Mouse (Mus musculus): ENCODE data around the gene Crim1.

Gene Crim1

GRCm38 (mm10) chr17:78211881-78212280 lies 11.8 kb downstream of the Crim1 start:
- in situ Hi-C loops (cut with MboI) = no loop called here

GRCm38 (mm10) chr17:78213128-78213527 lies 13.1 kb downstream of the Crim1 start:
- in situ Hi-C loops (cut with MboI) = no loop called here

DNA sequence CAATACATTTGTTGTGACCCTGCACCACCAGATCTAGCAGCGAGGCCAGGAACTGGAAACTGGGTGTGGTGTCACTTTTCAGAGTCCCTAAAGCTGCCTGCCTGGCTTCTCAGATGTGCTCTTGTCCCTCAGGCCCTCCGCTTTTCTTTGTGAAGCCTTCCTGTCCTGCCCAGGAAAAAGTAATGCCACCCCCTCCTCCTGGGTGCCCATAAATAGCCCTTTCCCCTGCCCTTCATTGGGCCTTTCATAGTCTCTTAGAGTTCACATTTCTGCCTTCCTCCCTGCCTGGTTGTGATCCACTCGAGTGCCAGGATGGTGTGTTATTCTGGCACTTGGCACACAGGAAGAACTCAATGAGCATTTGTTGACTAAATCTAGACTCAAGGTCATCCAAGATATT lies 16.5 kb downstream of the Crim1 start:
- in situ Hi-C loops (cut with MboI) = no loop called here

DNA sequence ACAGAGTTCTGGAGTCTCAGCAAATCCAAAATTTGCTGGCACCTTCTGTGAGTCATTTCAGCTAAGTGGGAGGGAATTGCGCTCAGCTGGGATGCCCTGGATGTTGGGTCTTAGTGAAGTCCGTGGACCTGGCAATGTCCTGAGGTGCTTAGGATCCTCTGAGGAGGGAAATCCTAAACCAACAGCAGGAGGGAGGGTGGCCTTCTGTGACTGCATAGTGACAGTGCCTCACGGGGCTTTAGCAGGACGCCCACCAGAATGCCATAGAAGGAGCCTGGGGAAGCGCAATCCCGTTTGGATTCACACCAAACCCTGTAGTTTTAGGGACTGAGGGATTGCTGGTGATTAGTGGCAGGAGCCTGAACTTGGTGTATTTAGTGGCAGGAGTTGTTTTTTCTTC lies 17.4 kb downstream of the Crim1 start:
- in situ Hi-C loops (cut with MboI) = no loop called here

GRCm38 (mm10) chr17:78218506-78219232 lies 18.6 kb downstream of the Crim1 start:
- in situ Hi-C loops (cut with MboI) = no loop called here

GRCm38 (mm10) chr17:78221007-78221642 lies 21.1 kb downstream of the Crim1 start:
- in situ Hi-C loops (cut with MboI) = no loop called here

GRCm38 (mm10) chr17:78221860-78222259 lies 21.8 kb downstream of the Crim1 start:
- in situ Hi-C loops (cut with MboI) = no loop called here

DNA sequence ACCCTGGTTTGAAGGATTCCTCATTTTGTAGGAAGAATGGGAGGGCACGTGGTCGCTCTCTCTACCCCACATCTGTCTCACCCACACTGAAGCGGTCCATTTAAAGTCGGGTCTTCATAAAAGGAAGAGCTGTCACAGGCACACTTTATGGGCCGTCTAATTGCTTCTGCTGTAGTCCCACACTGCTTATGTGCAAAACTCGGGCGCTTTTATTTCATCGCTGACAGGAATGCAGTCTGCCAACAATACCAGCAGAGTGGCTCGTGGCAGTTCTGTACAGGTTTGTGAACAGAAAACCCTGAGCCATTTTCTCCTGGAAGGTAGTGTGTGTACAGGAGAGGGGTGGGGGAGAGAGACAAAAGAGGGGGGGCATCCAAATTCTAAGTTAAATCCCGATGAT lies 23.9 kb downstream of the Crim1 start:
- in situ Hi-C loops (cut with MboI) = no loop called here

- in situ Hi-C loops (cut with MboI) = no loop called here
These were observed 25.5 kb downstream of the Crim1 start for GRCm38 (mm10) chr17:78225547-78225946.

DNA sequence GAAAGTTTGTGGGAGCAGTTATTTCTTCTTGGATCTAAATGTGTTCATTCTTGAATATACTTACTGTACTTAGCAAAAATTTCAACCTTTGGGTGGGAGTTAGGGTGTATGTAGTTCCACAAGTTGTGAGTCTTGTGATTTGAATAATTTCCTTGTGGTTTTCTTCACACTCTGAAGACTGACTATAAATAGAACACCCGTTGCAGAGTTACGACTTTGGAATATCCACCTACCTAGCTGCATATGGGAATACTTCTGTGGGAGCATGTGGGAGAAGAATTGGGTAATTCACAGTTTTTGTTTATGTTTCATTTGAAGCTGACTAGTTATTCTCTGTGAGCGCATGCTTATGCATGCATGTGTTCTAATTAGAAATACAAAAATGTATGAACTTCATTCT lies 27.2 kb downstream of the Crim1 start:
- in situ Hi-C loops (cut with MboI) = no loop called here

- in situ Hi-C loops (cut with MboI) = no loop called here
These were observed 31.5 kb downstream of the Crim1 start for GRCm38 (mm10) chr17:78231567-78231966.

DNA sequence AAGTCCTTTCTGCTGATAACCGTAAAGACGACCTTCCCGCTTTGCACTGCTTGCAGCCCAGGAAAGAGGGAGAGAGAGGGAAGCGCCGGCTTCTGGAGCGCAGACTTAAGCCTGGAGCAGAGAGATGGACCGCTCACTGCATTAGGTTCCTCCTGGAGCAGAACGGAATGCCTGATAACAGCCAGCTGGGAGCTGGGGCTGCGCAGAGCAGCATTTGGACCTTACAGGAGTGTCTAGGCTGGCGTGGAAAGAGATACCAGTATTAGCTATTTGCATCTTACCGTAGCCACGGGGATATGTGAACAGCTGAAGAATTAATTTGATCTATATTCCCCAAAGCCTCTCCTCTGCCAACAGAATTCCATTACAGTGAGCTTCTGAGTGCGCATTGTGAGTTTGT lies 32.7 kb downstream of the Crim1 start:
- in situ Hi-C loops (cut with MboI) = no loop called here

DNA sequence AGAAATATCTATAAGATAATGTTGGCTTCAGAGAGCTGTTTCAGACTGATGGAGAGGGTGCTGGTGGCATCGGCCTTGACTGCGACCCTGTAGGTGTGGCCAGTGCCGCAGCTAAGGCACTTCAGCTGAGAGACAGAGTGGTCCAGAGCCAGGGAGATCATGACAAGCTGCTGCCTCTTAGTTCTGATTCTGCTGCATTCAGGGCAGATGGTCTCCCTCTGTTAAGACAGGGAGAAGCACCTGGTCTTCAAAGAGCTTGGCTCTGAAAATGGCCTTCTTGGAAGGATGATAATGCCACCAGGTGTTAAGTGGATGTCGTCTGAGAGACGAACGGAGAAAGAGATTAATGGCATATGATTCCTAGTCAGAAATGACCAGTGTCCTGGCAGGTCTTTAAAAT lies 33.8 kb downstream of the Crim1 start:
- in situ Hi-C loops (cut with MboI) = no loop called here

DNA sequence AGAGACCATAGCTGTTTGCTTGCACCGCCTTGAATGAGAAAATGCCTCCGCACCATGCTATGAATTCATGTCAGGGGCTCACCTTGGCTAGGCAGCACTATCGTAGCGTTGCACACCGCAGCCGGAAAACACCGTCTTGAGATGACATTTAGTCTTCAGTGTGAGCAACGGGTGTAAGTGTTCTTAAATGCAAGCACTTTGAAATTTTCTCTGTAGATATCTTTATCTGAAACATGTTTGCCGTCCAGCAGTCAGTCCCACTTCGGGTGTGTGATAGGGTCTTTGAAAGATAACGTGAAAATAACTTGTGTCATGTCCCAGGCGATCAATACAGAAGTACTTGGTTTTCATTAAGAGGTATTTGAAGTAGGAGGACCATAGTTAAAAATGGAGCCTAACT lies 36.1 kb downstream of the Crim1 start:
- in situ Hi-C loops (cut with MboI) = no loop called here

DNA sequence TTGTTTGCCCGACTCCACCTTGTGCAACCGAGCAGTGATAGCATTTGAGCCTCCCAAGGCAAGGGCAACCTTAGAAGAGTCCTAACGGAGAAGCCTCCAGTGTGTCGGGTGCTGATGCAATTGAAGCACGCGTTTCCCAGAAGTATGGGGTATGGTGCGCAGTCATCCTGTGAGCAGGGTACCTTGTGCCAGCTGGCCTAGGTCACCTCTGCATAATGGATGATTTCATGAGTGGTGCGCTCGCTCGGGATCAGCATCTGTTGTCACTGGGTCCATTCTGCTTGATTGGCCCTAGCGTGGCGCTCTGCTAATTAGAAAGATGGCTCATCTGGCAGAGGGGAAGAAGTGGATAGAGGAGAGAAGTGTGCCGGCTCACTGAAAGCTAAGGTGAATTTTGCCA lies 37.9 kb downstream of the Crim1 start:
- in situ Hi-C loops (cut with MboI) = no loop called here

DNA sequence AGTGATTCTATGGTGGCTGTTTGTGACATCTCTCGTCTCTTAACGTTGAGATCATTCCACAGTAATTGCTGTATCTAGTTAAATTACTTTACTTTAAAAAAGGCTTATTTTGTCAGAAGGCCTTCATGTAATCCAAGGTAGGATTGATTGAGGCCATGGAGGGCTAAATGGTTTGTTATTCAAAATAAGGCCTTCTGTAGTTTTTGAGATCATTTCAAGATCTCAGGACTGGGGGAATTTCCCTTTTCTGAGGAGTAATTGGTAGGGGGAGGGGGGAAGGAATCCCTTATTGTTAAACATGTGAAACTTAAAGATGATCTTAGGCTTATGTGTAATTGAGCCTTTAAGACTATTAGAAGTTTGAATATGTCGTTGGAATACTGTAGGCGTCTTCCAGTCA lies 40.1 kb downstream of the Crim1 start:
- in situ Hi-C loops (cut with MboI) = no loop called here

DNA sequence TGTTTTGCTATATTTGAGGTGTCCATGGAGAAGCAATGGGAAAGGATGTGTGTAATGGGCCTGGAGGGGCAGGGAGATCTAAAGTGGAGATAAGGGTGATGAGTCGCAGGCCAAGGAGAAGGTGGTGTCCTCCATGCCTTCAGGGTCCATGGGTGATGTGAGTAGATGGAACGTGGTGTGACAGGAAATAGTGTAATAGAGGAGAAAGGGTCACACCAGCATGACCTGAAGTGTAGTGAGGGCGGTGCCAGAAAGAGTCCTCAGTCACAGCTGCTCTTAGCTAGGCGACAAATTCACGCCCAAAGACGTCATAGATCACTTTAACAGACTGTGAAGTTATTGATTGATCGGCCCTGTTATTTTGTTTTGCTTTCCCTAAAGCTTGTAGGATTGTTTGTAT lies 41.2 kb downstream of the Crim1 start:
- in situ Hi-C loops (cut with MboI) = no loop called here

DNA sequence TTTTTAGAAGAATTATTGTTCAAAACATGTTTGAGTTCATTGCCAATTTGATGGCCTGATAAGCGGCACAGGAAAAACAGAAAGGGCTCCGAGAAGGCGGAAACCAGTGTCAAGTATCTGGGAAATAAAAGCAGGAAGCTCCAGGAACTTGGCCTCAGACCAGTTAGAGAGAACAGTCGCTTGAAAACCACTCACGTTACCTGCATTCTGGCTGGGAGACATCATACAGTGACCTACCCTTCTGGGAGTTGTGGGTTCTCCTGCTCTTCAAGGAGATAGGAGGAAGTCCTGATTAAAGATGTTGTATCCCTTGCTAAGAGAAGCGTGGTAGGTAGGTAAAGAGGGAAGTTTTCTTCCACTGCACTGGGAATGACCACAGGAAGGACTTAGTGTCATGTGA lies 44.7 kb downstream of the Crim1 start:
- in situ Hi-C loops (cut with MboI) = no loop called here

DNA sequence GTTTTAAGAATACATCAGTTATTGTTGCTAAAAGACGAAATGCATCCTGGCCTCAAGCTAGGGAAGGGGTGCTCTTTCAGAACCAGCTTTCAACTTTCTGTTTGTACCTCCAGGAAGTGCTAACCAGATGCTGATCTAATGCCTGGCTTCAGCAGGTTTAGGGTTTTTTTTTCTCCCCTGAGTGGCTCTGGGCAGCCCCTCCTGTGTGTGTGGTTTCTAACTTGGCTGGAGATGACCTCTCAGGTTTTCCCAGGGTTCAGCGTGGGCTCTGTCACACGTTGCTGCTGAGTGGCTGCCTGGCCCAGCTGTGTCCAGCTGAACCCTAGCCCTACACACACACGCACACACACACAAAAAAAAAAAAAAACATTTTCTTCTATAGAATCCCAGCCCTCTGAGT lies 45.4 kb downstream of the Crim1 start:
- in situ Hi-C loops (cut with MboI) = no loop called here

DNA sequence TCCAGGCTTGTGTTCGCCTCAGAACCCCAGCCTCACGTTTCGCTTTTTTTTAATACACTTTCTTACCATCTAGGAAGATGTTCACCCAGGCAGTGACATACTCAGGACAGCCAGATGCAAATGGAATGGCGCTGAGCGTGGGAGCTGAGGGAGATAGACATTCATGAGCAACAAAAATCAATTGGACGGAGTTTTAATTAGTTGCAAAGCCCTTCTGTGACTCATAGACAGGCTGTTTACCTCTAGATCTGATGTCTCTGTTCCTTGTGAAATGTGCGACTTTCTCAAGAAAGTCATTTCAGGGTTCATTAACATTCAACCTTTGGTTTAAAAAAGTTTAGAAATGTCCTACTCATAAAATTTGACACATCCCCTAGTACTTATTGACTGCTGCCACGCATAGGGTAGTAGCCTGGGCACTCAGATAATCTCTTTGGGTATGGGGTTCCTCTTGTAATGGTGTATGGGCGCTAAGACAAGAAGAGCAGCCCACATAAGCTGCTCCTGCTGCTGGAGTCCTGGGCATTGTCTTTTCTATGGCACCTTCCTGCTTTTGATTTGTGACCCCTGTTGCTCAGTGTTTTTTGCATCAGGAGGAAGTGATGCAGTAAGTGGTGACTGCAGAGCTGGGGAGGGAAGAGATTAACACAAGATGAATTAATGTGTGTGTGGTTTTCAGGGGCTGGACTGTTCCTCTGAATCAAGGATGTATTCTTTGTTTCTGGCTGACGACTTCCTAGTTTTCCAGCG lies 46.8 kb downstream of the Crim1 start:
- in situ Hi-C loops (cut with MboI) = no loop called here

GRCm38 (mm10) chr17:78248197-78248596 lies 48.1 kb downstream of the Crim1 start:
- in situ Hi-C loops (cut with MboI) = no loop called here

GRCm38 (mm10) chr17:78248943-78249342 lies 48.9 kb downstream of the Crim1 start:
- in situ Hi-C loops (cut with MboI) = no loop called here
